Mouse (Mus musculus) left cerebral cortex, postnatal 4 days (tissue): ENCODE data around the gene Fut11. TPM values are rescaled to one million over a fixed set of nuclear protein-coding genes. Genes with fewer than 3 reads are reported as not detected.

Experiments
- DNase-seq: peaks from one replicate; pipeline ENCODE4 v3.0.0-alpha.2; 2022
- intact Hi-C: fragments of 180-260 bp; cut with DNase I; formaldehyde crosslinking; loops from one replicate; pipeline ENCODE4 v1.15.1; 2025
- total RNA-seq, 2 experiments: library from RNA; stranded (reverse); gene quantifications; 2 replicates each; pipeline ENCODE4 v1.2.3; 2021

The Fut11 gene
- total RNA-seq, 2 experiments from 2014 or later: 21.9 to 22.3 TPM

GRCm38 (mm10) chr14:20708239-20708638, 13.5 kb downstream of the Fut11 start:
- intact Hi-C loops: no loop called here
- no peak for DNase-seq

- intact Hi-C loops: no loop called here
- DNase-seq: no peak
These were observed 19.1 kb downstream of the Fut11 start for GRCm38 (mm10) chr14:20713832-20714231.

- no peak for DNase-seq
- intact Hi-C loops: no loop called here
These were observed 23.7 kb downstream of the Fut11 start for GRCm38 (mm10) chr14:20718443-20718842.

- intact Hi-C loops: loop anchor here (10.0 kb wide), 1 partner anchor 305 kb away; no protein-coding TSS in a partner anchor
- DNase-seq: no peak
These were observed 25.0 kb downstream of the Fut11 start for GRCm38 (mm10) chr14:20719767-20720166.

- intact Hi-C loops: loop anchor here (10.0 kb wide), 1 partner anchor 303 kb away; no protein-coding TSS in a partner anchor
- no peak for DNase-seq
These were observed 26.6 kb downstream of the Fut11 start for GRCm38 (mm10) chr14:20721371-20721770.

GRCm38 (mm10) chr14:20723006-20723405, 28.2 kb downstream of the Fut11 start:
- intact Hi-C loops: loop anchor here (10.0 kb wide), 1 partner anchor 302 kb away; no protein-coding TSS in a partner anchor

GRCm38 (mm10) chr14:20724043-20724442, 29.3 kb downstream of the Fut11 start:
- peak; percentile 63 for DNase-seq
- intact Hi-C loops: loop anchor here (10.0 kb wide), 1 partner anchor 301 kb away; no protein-coding TSS in a partner anchor

More at GRCm38 (mm10) chr14:20723006-20723405, 28.2 kb downstream of the Fut11 start:
- no peak for DNase-seq

GRCm38 (mm10) chr14:20725660-20726339, 31.0 kb downstream of the Fut11 start:
- intact Hi-C loops: loop anchor here (10.0 kb wide), 1 partner anchor 299 kb away; no protein-coding TSS in a partner anchor

GRCm38 (mm10) chr14:20729871-20730270, 35.1 kb downstream of the Fut11 start:
- intact Hi-C loops: loop anchor here (10.0 kb wide), 1 partner anchor 295 kb away; no protein-coding TSS in a partner anchor
- no peak for DNase-seq

More at GRCm38 (mm10) chr14:20725660-20726339, 31.0 kb downstream of the Fut11 start:
- DNase-seq: no peak

GRCm38 (mm10) chr14:20730853-20731602, 36.3 kb downstream of the Fut11 start:
- intact Hi-C loops: no loop called here
- DNase-seq: no peak

GRCm38 (mm10) chr14:20733041-20733951, 38.5 kb downstream of the Fut11 start:
- intact Hi-C loops: no loop called here
- no peak for DNase-seq

GRCm38 (mm10) chr14:20733952-20734774, 39.4 kb downstream of the Fut11 start, which contains the start of gene Ndst2:
Ndst2 (minus strand) TSS chr14:20734562.
- intact Hi-C loops: no loop called here
- DNase-seq: peak; percentile 88

GRCm38 (mm10) chr14:20735052-20735451, 40.3 kb downstream of the Fut11 start:
- no peak for DNase-seq
- intact Hi-C loops: no loop called here

- DNase-seq: no peak
- intact Hi-C loops: no loop called here
These were observed 41.2 kb downstream of the Fut11 start for GRCm38 (mm10) chr14:20735892-20736390.

GRCm38 (mm10) chr14:20737306-20737705, 42.5 kb downstream of the Fut11 start:
- intact Hi-C loops: no loop called here
- DNase-seq: peak; percentile 64

GRCm38 (mm10) chr14:20738511-20738910, 43.7 kb downstream of the Fut11 start:
- intact Hi-C loops: no loop called here
- no peak for DNase-seq

- intact Hi-C loops: no loop called here
- DNase-seq: no peak
These were observed 46.5 kb downstream of the Fut11 start for GRCm38 (mm10) chr14:20741301-20741700.

- intact Hi-C loops: no loop called here
- DNase-seq: no peak
These were observed 48.8 kb downstream of the Fut11 start for GRCm38 (mm10) chr14:20743614-20744013.

- no peak for DNase-seq
- intact Hi-C loops: no loop called here
These were observed 52.2 kb downstream of the Fut11 start for GRCm38 (mm10) chr14:20746935-20747334.
